Mouse (Mus musculus) c-Kit-positive CD71-negative TER-119-negative erythroid progenitor cells, embryonic 14.5 days (primary cell): ENCODE measurements at regions not wholly inside any gene's neighbourhood (a gene's known extent, or its start where the extent isn't known, plus 50 kb on each side); places are given as distances from the start of the nearest gene placed in this dataset.

Experiments used
- DNase-seq: peaks from one replicate; pipeline ENCODE4 v3.0.0-alpha.2; 2013; ENCODE audit warnings: low read depth

DNA sequence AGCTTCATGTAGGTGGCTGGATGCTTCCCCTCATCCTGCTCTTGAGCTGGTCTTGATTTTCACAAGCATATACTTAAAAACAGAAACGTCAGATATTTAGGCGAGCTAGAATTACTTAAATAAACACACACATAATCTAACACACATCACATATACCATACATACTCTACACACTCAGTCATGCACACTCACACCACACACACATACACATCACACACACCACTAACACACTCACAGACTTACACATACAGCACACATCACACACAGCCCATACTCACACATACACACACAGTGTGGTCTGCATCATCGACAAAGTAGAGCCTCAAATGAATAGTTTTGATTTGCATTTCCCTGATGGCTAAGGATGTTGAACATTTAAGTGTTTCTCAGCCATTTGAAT is 116.9 kb downstream of the Spry2 start:
- DNase-seq: no peak

DNA sequence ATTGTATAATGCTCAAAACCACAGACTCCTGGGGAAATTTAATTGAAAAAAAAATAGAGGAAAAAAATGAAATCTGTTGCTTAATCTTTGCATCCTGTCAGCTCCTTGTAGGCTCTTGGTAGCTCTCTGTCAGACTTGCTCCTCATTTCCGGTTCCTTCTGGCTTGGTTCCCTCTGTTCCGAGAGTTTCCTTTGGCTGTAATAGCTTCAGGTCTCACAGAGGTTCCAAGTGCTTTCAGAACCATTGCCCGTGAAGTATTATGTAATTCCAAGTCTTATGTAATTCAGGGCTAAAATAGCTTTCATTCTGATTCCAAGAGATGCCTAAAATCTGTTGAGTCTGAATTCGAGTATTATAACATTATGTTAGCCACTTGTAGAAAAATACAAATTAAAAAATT is 117.3 kb downstream of the Spry2 start:
- no peak for DNase-seq

DNA sequence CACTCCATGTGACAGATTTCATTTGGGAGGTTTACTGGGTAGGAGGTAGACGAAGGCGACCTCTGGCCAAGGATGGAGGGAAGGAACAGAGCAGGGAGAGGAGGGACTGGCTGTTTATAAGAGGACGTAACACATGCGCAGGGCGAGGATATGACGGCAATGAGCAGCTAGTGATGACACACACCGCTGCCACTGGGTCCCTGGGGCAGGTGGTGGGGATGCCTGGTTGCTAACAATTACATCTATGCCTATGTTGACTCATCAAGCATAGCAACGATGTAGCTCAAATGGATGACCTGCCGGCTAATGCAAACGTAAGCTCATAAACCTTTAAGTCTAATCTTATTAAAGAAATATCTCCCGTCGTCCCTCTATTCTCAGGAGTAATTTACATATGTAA is 122.9 kb downstream of the Spry2 start:
- no peak for DNase-seq

DNA sequence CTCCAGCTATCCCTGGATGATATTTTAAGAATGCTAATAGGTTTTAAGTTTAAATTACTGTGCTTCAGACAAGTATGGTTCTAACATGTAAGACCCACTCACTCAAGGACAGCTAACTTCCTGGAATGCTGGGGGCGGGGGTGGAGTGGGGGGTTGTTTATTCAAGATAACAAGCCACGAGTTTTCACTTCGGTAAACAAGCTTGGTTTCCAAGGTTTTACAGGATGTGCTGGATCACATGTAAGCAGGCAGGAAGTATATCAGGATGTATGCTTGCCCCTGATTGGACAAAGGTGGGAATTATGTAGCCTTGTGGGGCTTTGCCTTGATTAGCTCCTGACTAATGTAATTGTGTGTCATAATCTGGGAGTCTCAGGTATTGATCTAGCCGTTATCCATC is 129.5 kb downstream of the Spry2 start:
- DNase-seq: no peak

DNA sequence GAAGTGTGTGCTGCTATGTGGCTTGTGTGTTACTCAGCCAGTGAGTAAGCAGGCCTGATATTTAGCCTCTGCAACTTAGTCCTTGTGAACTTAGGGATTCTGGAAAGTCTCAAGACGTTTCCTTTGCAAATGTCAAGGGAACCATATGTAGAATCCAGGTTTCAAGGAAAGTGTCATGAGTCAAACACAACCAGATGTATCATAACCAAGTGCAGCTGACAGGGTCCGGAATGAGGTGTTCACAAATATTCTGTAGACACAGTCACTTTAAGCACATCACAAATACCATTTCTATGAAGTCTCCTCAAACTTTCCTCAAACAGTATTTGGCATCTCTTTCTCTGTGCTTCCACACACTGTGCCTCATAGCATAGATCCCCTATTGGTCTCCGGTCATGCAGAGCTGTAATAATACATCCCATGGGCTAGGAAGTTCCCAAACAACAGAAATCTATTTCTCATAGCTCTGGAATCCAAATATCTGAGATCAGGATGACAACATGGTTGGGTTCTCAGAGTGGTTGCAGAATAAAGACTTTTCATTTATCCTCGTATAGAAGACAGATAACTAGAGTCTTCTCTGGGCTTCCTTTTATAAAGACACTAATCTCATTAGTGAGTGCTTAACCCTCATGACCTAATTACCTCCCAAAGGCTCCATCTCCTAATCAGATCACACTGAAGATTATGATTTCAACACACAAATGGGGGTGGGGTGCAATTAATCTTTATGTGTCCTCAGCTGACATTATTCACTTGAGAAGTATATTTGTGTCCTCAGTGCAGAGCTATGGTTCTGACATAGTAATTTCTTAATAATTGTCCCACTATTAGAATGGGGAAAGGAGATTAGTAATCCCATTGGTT is 143.9 kb downstream of the Spry2 start:
- DNase-seq: no peak

DNA sequence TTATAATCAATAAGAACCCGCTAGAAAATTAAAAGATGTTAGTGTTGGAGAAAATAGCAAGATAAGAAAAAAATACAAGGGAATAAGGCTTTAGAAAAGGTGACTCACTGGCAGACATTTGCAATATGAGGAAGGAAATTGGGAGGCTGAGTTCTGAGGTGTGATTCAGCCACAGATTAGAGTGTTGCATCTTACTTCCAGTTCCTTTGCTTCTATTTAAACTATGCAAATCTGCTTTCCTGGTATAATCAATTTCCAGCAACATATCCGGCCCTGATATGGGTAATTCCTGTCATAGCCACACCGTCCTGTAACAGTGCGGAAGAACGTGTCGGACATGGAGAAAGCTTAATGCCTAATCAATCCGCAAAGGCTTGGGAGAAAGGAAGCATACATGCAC is 144.9 kb downstream of the Spry2 start:
- DNase-seq: no peak

DNA sequence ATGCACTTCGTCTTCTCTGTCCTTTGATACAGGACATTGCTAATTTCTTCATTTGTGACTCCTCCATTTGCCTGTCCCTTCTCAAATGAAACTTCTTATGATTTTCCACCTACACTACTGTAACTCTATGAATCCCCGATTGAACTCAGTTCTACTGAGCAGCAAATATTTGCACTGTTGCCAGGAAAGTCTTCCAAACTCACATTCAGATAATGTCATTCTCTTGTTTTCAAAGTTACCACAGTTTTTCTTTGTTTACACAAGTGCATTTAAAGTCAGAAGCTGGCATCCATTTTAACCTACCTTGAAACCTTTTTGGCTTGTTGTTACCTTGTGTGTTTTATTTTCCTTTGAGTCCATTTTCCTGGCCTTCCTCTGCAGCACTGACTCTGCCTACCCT is 152.0 kb downstream of the Spry2 start:
- no peak for DNase-seq

DNA sequence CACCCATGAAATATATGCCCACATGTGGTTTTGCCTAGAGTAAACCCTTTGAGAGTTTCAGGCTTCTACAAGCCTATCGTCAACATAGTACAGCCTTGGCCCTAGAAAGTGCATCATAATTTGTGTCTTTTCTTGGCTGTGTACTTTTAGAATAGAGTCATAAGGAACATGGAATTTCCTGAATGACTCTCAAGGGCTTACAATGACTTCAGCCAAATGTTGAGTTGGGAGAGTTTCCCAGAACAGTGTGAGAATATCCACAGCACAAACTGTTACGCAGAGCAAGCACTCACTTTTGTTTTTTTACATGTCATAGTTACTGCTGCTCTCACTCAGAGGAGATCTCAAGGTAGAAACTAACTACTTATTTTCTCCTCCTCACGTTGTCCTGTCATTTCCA is 152.5 kb downstream of the Spry2 start:
- no peak for DNase-seq

DNA sequence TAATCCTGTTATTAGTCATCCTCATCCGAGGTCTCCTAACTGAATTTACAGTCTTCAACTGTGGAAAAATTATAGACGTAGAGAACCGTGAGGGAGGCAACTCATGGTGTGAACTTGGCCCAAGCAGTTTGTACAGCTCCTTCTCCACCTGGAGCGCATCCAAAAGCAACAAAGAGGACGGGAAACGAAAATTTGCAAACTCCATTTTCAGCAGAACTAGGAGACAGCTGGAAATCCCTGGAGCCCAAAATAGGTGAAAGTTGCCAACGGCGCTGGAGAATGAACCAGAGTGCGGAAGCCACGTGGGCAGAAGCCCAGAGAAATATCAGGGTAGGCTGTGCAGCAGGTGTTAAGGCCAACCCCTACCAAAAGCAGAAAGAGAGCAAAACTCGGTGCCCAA is 155.7 kb downstream of the Spry2 start:
- no peak for DNase-seq

DNA sequence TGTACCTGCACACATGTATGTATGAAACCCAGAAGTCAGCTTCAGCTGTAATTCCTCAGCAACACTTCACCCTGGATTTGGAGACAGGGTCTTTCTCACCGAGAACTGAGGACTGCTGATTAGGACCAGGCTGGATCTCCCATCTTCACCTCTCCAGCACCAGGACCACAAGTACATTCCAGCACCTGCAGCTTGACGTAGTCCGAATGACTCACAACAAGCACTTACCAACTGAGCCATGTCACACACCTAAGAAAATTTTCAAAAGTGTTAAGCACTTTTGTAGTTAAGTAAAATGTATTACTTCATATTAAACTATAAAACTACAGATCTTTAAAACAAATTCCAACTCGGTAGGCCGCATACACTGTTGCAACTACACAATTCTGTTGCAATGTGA is 158.1 kb downstream of the Spry2 start:
- DNase-seq: no peak

DNA sequence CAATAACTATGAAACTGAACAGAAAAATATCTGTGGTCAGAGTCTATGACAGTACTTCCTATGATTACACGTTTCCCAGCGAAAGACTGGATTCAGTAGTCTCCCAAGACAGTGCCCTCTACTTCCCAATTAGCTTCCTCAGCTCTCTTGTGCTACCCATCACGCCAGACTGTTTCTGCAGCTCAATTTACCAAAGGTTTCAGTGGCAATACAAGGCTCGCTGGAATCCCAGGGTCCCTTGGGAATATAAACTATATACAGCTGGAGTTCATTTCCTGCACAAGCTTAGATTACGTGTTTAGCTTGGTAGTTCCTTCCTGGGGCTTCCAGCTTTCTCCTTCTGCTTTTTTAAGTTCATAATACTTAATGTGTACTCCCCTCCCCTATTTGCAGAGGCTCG is 160.3 kb downstream of the Spry2 start:
- DNase-seq: no peak

DNA sequence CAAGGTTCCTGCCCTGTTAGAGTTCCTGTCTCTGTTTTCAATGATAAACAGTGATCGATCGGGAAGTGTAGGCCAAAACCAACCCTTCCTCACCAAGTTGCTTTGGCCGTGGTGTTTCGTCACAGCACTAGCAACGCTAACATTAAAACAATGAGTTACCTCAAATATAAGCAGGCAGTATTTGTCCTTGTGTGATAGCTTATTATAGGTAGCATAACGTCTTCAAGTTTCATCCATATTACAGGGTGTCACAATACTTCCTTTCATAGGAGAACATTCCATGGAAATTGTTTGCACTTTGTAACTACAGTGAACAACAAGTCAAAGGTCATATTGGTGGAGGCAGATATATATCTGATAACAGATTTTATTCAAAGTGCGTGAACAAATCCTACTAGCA is 162.3 kb downstream of the Spry2 start:
- DNase-seq: no peak

DNA sequence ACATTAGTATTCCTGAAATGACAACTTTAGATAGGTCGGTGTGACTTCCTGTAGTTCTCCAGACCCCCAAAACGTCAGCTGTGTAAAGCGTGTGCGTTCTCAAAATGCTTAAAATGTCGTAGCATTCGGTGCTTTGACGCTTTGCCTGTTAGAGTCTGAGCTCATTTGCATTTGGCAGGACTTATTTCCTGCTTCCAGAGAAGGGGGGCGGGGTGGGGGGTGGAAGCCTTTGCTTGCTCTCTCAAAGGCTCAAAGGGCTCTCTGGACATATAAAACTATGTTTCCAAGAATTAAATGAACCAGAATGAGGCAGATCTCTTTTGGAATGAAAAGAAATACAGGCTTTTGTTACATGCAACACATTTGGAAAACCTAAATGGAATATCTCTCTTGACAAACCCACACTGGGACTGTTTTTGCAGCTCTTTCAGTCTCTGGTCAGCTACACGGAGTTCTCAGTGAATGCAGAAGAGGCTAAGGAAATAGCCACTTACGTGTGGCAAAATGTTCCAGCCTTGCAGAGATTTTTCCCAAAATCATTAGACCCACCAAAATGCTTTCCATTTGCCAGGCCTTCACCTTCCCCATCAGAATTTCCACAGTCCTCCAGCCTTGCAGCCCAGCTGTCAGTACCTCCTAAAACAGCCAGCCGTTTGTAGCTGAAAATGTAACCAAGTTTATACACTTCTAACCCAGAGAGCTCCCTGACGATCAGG is 163.4 kb downstream of the Spry2 start:
- DNase-seq: no peak

DNA sequence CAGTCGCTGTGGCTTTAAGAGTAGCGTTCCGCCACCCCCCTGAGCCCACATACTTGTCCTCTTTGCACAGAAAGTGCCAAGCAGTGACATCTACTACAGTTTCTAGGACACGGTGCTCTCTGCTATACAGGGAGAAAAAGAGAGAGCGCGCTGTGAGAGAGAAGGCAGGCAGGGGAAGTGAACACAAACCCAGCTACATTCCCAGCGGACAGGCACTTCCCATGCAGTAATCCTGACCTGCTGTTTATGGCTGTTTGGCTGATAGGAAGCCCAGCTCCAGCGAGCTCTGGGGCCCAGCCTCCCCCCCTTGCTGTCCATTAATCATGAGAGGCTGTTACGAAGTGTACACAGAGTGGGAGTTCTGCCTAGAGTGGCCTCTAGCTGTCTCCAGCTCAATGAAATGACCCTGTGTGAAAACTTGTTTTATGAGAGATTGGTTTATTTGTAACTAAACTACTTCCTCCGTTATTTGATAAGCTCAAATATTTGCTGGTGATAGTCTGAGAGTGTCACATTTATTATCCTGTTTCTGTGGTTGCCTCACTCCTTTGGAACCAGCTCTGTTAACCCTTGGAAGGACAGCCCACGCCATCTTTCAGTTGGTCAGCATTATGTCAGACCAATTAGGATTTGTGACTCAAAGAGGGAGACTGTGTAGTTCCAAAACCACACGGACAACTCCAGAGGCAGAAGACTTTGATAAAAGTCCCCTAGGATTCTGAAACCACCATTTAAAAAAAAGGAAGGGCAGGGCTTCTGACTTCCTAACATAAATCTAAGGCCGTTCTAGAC is 164.2 kb downstream of the Spry2 start:
- DNase-seq: peak; percentile 32

DNA sequence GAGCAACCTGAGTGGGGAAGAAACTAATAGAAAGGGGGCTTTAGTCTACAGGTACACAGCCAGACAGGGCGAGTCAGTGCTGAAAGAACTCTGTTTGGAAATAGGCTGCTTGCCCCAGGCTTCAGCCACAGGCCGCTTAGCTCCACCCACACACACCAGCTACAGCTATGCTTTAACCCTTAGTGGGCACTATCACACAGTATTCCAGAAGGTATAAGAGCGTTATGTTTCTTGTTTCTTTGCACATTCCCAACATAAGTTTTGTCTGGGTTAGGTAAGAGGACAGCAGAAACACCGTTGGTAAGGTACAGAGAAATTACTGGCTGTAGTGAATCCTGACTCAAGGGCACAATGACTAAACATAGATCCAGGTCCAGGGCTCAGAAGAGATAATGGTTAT is 165.8 kb downstream of the Spry2 start:
- DNase-seq: no peak

DNA sequence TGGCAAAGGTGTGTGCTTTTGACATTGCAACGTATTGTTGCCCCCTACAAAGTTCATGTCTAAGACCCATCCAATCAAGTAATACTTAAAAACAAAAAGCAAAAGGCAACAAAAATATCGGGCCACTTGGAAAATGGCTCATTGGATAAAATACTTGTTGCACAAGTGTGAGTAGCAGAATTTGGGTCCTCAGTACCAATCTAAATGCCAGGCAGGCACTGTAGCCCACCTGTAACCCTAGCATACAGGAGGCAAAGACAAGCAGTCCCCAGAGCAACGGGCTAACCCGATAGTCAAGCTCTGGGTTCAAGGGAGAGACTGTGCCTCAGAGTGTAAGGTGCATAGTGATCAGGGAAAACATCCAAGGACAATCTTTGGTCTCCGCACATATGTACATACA is 167.8 kb downstream of the Spry2 start:
- DNase-seq: no peak

DNA sequence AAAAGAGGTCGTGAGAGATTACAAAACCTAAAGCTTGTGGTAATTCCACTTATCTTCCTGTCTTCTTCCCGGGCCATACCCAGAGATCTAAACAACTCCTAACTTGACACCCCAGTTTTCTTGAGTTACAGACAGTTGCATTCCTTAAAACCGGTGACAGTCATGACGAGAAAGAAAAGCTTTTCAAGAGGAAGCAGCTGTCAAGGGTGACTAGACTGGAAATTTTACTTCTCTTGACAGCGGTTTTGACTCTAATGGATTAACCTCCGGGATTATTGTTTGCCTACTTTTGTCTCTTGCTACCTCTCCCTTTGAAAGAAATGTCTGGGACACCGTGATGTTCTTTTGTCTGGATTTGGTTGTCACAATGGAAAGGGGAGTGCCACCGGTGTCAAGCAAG is 170.9 kb downstream of the Spry2 start:
- DNase-seq: no peak

DNA sequence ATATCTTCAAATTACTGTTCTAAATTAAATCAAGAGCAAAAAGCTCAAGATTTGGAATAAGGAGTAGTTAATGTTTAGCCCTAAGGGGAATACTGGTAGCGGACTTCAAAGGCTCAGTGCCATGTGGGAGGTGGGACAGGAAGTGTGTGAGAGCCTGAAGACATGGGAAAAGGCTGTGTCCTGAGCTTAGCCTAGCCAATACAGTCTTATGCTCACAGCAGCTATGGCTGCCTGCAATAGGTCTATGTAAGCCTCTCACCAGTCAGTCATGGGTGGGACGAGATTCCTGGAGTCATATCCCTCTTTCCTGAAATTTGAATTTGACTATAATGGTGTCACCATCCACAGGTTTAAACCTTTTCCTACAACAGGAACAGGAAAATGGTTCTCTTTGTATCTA is 173.7 kb downstream of the Spry2 start:
- no peak for DNase-seq

DNA sequence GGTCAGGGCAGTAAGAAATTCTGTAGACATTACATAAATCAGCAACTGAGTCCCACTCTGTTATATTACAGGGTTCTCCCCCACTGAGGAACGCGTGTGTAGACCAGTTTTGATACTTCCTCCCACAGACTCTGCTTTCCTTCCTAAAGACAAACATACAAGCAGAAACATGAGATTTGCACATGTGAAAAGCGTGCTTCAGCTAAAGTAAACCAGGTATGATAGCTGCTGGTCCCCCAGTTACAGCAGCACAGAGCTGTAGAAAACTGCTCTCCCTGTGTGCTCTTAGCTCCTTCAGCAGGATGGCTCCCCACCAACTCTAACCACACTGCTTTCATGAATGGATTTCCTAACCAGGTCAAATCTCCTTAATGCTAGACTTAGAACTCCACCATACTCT is 175.0 kb downstream of the Spry2 start:
- no peak for DNase-seq

DNA sequence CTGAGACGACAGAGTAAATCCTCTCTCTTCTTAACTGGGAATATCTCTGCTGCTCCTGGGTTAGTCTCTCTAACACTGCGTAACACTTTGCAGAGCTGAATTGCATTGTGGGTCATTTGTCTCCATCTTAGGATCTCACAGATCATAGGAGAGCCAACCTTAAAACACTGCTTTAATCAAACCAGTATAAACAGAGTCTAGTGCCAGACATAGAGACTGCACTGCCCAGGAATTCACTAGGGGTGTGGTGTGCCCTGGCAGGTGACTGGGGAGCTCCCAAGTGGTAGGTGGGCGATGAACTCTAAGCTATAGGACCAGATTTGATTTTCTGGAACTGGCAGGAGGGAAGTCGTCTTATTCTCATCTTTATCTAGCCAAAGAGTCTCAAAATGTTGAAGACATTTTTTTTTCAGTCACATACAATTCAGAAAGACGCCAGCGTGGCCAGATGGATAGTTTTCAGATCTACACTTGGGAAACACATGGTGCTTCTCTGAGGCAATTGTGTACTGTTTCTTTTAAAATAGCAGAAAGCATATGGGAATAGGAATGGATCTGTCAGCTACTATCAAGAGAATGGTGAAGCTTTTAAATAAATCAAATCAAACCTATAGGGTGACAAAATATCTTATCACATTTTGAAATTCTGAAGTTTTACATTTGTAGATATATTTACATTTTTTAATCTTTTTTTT is 175.7 kb downstream of the Spry2 start:
- no peak for DNase-seq

DNA sequence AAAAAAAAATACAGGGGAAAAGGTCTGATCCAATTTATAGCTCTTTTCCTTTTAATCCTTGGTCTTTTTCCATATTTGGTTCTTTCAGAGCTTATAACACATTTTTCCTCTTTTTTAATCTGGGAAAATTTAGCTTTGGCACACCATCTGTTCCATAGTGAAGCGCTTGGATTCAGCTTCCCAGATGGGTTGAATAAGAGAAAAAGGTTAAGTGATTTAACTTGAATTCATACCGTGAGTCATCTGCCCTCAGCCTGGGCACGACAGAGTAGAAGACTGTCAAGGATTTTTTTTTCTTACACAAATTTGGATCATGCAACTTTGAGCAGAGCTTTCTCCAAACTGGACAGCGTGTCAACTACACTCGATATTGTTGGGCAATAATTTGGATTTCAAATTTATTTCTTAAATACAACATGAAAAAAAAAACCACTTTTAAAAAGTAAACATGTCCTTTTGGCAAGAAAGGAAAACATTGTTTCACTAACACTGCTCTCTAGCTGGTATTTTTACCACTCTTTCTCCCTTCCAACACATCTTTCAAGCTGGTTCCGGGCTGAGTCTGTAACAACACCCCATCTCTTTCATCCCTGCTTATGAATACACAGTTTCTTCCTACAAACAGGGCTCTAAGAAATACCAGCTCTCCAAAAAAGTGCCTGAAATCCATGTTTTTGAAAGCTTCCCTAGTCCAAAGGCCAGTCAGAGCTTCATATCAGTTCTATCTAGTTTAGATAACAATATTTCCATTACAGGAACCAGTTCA is 177.8 kb downstream of the Spry2 start:
- no peak for DNase-seq

DNA sequence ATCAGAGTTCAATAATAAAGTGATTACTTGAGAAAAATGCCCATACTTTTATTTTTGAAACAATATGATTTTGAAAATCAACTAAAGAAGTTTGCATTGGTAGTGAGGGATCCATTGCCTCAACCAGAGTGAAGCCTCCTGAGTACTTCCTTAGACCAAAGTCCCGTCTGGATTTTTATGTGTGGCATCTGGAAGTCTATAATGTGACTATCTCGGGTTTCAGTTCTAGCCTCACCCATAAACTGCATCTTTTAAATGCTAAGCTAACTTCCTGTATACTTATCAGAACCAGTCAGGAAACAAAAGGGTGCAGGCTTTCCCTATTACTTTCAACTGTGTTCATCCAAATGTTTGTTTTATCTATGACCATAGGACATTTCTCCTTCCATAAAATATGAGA is 178.8 kb downstream of the Spry2 start:
- no peak for DNase-seq
